Mouse (Mus musculus) hindbrain, embryonic 16.5 days (tissue): Measurements from ENCODE around the gene Ntn4. TPM values are rescaled to one million over a fixed set of nuclear protein-coding genes. Genes with fewer than 3 reads are reported as not detected.

Source experiments
- ATAC-seq: fragments of 200-750 bp; cut with Nextera tagmentation; 2 replicates; pipeline ENCODE4 v1.8.0; 2017; ENCODE audit warnings: moderate TSS enrichment, moderate library complexity
- H3K27ac ChIP-seq: fragments of 300-500 bp; sonication (generic); 2 replicates; pipeline ENCODE4 v1.5.1; 2014; ENCODE audit warnings: low read depth, mild to moderate bottlenecking, control low read depth, low read length, moderate library complexity
- H3K27me3 ChIP-seq: fragments of 300-500 bp; sonication (generic); replicated peaks from 2 replicates; pipeline ENCODE4 v1.6.1; 2014; ENCODE audit warnings: low read length; ENCODE audit not compliant: control insufficient read depth, insufficient read depth
- H3K36me3 ChIP-seq: fragments of 300-500 bp; sonication (generic); 2 replicates; pipeline ENCODE4 v1.6.1; 2014; ENCODE audit warnings: mild to moderate bottlenecking, low read length, moderate library complexity, mixed read lengths; ENCODE audit not compliant: control insufficient read depth, insufficient read depth
- H3K4me1 ChIP-seq: fragments of 300-500 bp; sonication (generic); 2 replicates; pipeline ENCODE4 v1.6.1; 2014; ENCODE audit warnings: low read depth, low read length; ENCODE audit not compliant: control insufficient read depth, insufficient read depth
- H3K4me2 ChIP-seq: fragments of 300-500 bp; sonication (generic); 2 replicates; pipeline ENCODE4 v1.6.1; 2014; ENCODE audit warnings: mild to moderate bottlenecking, low read length, control low read depth, moderate library complexity
- H3K4me3 ChIP-seq: fragments of 300-500 bp; sonication (generic); 2 replicates; pipeline ENCODE4 v1.5.1; 2014; ENCODE audit warnings: mild to moderate bottlenecking, low read length, control low read depth, moderate library complexity
- H3K9ac ChIP-seq: fragments of 300-500 bp; sonication (generic); 2 replicates; pipeline ENCODE4 v1.6.1; 2014; ENCODE audit warnings: low read depth, mild to moderate bottlenecking, control low read depth, low read length, moderate library complexity
- H3K9me3 ChIP-seq: fragments of 300-500 bp; sonication (generic); 2 replicates; pipeline ENCODE4 v1.6.1; 2014; ENCODE audit warnings: mild to moderate bottlenecking, low read length, moderate library complexity; ENCODE audit not compliant: control insufficient read depth
- WGBS: fragments of 180-500 bp; shearing (Covaris S2); extraction: QIAGEN DNeasy Blood & Tissue Kit; methylation state at CpG from one replicate; pipeline ENCODE4 v1.1.7; 2014; 5-methylcytosine and 5-hydroxymethylcytosine counted together
- polyA plus RNA-seq: library from polyadenylated mRNA; unstranded; fragments of >200 nt; fragmentation: Nextera tagmentation; extraction: Ambion mirVana; gene quantifications from 2 replicates; pipeline ENCODE4 v1.2.1, GENCODE M21; 2015

The Ntn4 gene
- polyA plus RNA-seq, 1 experiment from 2014 or later, result 0.81 TPM

- no peaks in the 10 kb centered on the region for H3K36me3 ChIP-seq
- no peak overlapping the region for H3K4me3 ChIP-seq
- H3K9ac ChIP-seq, result no peak overlapping the region
- H3K4me2 ChIP-seq, result no peak overlapping the region
- no peak for ATAC-seq
- 63% methylated on average over 13 of the region's 13 CpGs for WGBS
- no peaks in the 10 kb centered on the region for H3K4me1 ChIP-seq
- no peak overlapping the region for H3K27ac ChIP-seq
- H3K27me3 ChIP-seq, result no peaks in the 10 kb centered on the region; the same call in 1 of the 2 replicates
- H3K9me3 ChIP-seq, result no peaks in the 10 kb centered on the region
Measured at GRCm38 (mm10) chr10:93753711-93754391, 113.4 kb downstream of the Ntn4 start.

- Histone ChIP-seq H3K36me3 (no peaks in the 10 kb centered on the region), H3K27me3 (no peaks in the 10 kb centered on the region; the same call in 1 of the 2 replicates), H3K9ac (no peak overlapping the region), H3K4me1 (no peaks in the 10 kb centered on the region), H3K27ac (no peak overlapping the region), H3K4me2 (no peak overlapping the region), H3K4me3 (no peak overlapping the region), H3K9me3 (no peaks in the 10 kb centered on the region)
- ATAC-seq, result no peak
- WGBS, result 31% methylated on average over 10 of the region's 10 CpGs
Measured at GRCm38 (mm10) chr10:93756211-93756610, 115.7 kb downstream of the Ntn4 start.

- Histone ChIP-seq H3K9ac (no peak overlapping the region), H3K27ac (no peak overlapping the region), H3K27me3 (no peaks in the 10 kb centered on the region; the same call in 1 of the 2 replicates), H3K4me3 (no peak overlapping the region), H3K36me3 (no peaks in the 10 kb centered on the region), H3K9me3 (no peaks in the 10 kb centered on the region), H3K4me1 (no peaks in the 10 kb centered on the region), H3K4me2 (no peak overlapping the region)
- no peak for ATAC-seq
- 72% methylated on average over 4 of the region's 4 CpGs for WGBS
Measured at GRCm38 (mm10) chr10:93759644-93760043, 119.2 kb downstream of the Ntn4 start.

- H3K4me3 ChIP-seq, result no peak overlapping the region
- H3K4me2 ChIP-seq, result no peak overlapping the region
- H3K27ac ChIP-seq, result no peak overlapping the region
- WGBS, result 87% methylated on average over 5 of the region's 5 CpGs
- no peaks in the 10 kb centered on the region for H3K36me3 ChIP-seq
- H3K27me3 ChIP-seq, result no peaks in the 10 kb centered on the region; the same call in 1 of the 2 replicates
- no peak overlapping the region for H3K9ac ChIP-seq
- H3K4me1 ChIP-seq, result no peaks in the 10 kb centered on the region
- no peaks in the 10 kb centered on the region for H3K9me3 ChIP-seq
- ATAC-seq, result no peak
Measured at GRCm38 (mm10) chr10:93760429-93760828, 119.9 kb downstream of the Ntn4 start.

GRCm38 (mm10) chr10:93763074-93763473, 122.6 kb downstream of the Ntn4 start:
- WGBS, result 44% methylated on average over 5 of the region's 5 CpGs
- Histone ChIP-seq H3K9ac (no peak overlapping the region), H3K27me3 (no peaks in the 10 kb centered on the region), H3K27ac (no peak overlapping the region), H3K4me1 (no peaks in the 10 kb centered on the region), H3K4me3 (no peak overlapping the region), H3K4me2 (no peak overlapping the region), H3K36me3 (no peaks in the 10 kb centered on the region), H3K9me3 (no peaks in the 10 kb centered on the region)
- no peak for ATAC-seq

- H3K36me3 ChIP-seq, result no peaks in the 10 kb centered on the region
- H3K27me3 ChIP-seq, result no peaks in the 10 kb centered on the region
- no peak for ATAC-seq
- H3K9me3 ChIP-seq, result no peaks in the 10 kb centered on the region
- no peak overlapping the region for H3K4me3 ChIP-seq
- no peaks in the 10 kb centered on the region for H3K4me1 ChIP-seq
- WGBS, result 84% methylated on average over 5 of the region's 5 CpGs
- H3K27ac ChIP-seq, result no peak overlapping the region
- no peak overlapping the region for H3K4me2 ChIP-seq
- no peak overlapping the region for H3K9ac ChIP-seq
Measured at GRCm38 (mm10) chr10:93766221-93766620, 125.7 kb downstream of the Ntn4 start.

- Histone ChIP-seq H3K9ac (no peak overlapping the region), H3K4me3 (no peak overlapping the region), H3K4me2 (no peak overlapping the region), H3K27me3 (no peaks in the 10 kb centered on the region), H3K27ac (no peak overlapping the region), H3K36me3 (no peaks in the 10 kb centered on the region), H3K4me1 (peaks cover 4% of the 10 kb centered on the region; the same call in 1 of the 2 replicates), H3K9me3 (no peaks in the 10 kb centered on the region)
- no peak for ATAC-seq
- WGBS, result 67% methylated on average over 5 of the region's 5 CpGs
Measured at GRCm38 (mm10) chr10:93767245-93767644, 126.8 kb downstream of the Ntn4 start.

GRCm38 (mm10) chr10:93768222-93768621, 127.7 kb downstream of the Ntn4 start:
- no peak overlapping the region for H3K9ac ChIP-seq
- no peak overlapping the region for H3K4me3 ChIP-seq
- H3K9me3 ChIP-seq, result no peaks in the 10 kb centered on the region
- no peak overlapping the region for H3K27ac ChIP-seq
- H3K4me1 ChIP-seq, result peaks cover 4% of the 10 kb centered on the region; the same call in 1 of the 2 replicates
- WGBS, result 54% methylated on average over 9 of the region's 9 CpGs
- no peak overlapping the region for H3K4me2 ChIP-seq
- ATAC-seq, result no peak
- no peaks in the 10 kb centered on the region for H3K36me3 ChIP-seq
- no peaks in the 10 kb centered on the region for H3K27me3 ChIP-seq

- no peaks in the 10 kb centered on the region for H3K9me3 ChIP-seq
- no peak overlapping the region for H3K27ac ChIP-seq
- no peak overlapping the region for H3K9ac ChIP-seq
- no peaks in the 10 kb centered on the region for H3K27me3 ChIP-seq
- H3K4me1 ChIP-seq, result peaks cover 4% of the 10 kb centered on the region; the same call in 1 of the 2 replicates
- H3K36me3 ChIP-seq, result no peaks in the 10 kb centered on the region
- H3K4me2 ChIP-seq, result no peak overlapping the region
- 16% methylated on average over 9 of the region's 9 CpGs for WGBS
- no peak overlapping the region for H3K4me3 ChIP-seq
- peak; percentile 96 for ATAC-seq
Measured at GRCm38 (mm10) chr10:93771931-93772465, 131.5 kb downstream of the Ntn4 start.
